Comparison of ENCODE assay signal across 17 mouse cellular contexts in the genomic region with DNA sequence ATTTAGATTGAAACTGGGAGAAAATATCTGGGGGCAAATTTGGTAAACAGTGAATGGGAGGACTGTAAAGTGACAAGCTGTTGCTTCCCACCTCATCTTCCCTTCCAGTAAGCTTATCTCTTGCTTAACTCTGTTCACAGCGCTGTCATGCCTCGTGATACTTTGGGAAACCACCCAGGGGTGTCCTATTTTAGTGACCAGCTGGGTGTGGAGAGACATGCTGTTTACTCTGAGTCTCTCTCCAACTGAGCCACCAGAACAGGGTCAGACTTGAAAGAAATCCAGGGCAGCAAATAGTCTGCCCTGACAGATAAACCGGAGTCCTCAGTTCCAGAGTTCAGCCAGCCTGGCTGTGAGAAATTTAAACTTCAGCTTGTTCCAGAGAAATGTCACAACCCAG.
DNase-seq lines count a peak whose midpoint lies in the region; ATAC-seq and TF ChIP-seq lines count a peak whose summit lies in the region.
"Had no signal": no experiment of that assay in that cellular context is flagged by ENCODE, and none has a peak within 500 bp of the region (broad histone marks: within the 10 kb centered on the region; RNA-seq: fewer than 3 reads in every experiment).

No protein-coding gene starts in this region.

- H3K27me3 ChIP-seq in heart, embryonic 10.5 days (ENCODE audit: insufficient read depth, poor library complexity, severe bottlenecking), result no peaks in the 10 kb centered on the region
- H3K27me3 ChIP-seq in lung, embryonic 16.5 days (ENCODE audit: control insufficient read depth, insufficient read depth, low read depth, low read length), result no peaks in the 10 kb centered on the region
- H3K27me3 ChIP-seq: embryonic facial prominence, embryonic 13.5 days; forebrain, embryonic 12.5 days; kidney, embryonic 15.5 days had no signal

- DNase-seq in heart, adult 11 months, result peak; percentile 96
- no peak for DNase-seq in heart, embryonic 10.5 days (ENCODE audit: low spot score)
- peak; percentile 12 to 54 for DNase-seq in gastrocnemius, adult 8-10 months (ENCODE audit: low spot score in 2 of 2)
- peak; percentile 31 to 40 for DNase-seq in heart, postnatal 36 days
- no peak for DNase-seq in layer of hippocampus, adult 2 months (ENCODE audit: low spot score in 2 of 2)
- DNase-seq in left cerebral cortex, adult 2 months (ENCODE audit: extremely low spot score in 1 of 2, low spot score in 2 of 2), result no peak
- DNase-seq in left cerebral cortex, adult 11 months (ENCODE audit: low spot score), result no peak
- DNase-seq: B cell, adult 2 months; cerebellum, adult 9-11 months; layer of hippocampus, adult 9-11 months; thymus, postnatal 4 days had no signal

- 34% methylated on average over 3 of the region's 3 CpGs for WGBS in heart, embryonic 10.5 days
- 36% methylated on average over 3 of the region's 3 CpGs for WGBS in lung, embryonic 16.5 days

- intact Hi-C loops in heart, postnatal 36 days (cut with DNase I), result no loop called here
- intact Hi-C loops in left cerebral cortex, adult 2 months (cut with DNase I), result no loop called here

- H3K4me1 ChIP-seq in heart, embryonic 10.5 days, result no peaks in the 10 kb centered on the region
- no peaks in the 10 kb centered on the region for H3K4me1 ChIP-seq in lung, embryonic 16.5 days (replicated peaks; ENCODE audit: control insufficient read depth, insufficient read depth, low read length)
- H3K4me1 ChIP-seq: embryonic facial prominence, embryonic 13.5 days; forebrain, embryonic 12.5 days; kidney, embryonic 15.5 days; limb, embryonic 10.5 days had no signal

- no peaks in the 10 kb centered on the region for H3K36me3 ChIP-seq in heart, embryonic 10.5 days
- H3K36me3 ChIP-seq in lung, embryonic 16.5 days (ENCODE audit: control insufficient read depth, insufficient read depth, low read length), result no peaks in the 10 kb centered on the region
- H3K36me3 ChIP-seq: embryonic facial prominence, embryonic 13.5 days; forebrain, embryonic 12.5 days; kidney, embryonic 15.5 days; limb, embryonic 10.5 days had no signal

- no peak overlapping the region for H3K4me2 ChIP-seq in lung, embryonic 16.5 days (ENCODE audit: low read depth, low read length)
- H3K4me2 ChIP-seq: embryonic facial prominence, embryonic 13.5 days; forebrain, embryonic 12.5 days; kidney, embryonic 15.5 days had no signal

- no peak overlapping the region for H3K27ac ChIP-seq in heart, embryonic 10.5 days
- no peak overlapping the region for H3K27ac ChIP-seq in lung, embryonic 16.5 days (ENCODE audit: low read length)
- no peak overlapping the region for H3K27ac ChIP-seq in layer of hippocampus, adult 2 months
- no peak overlapping the region for H3K27ac ChIP-seq in left cerebral cortex, adult 2 months
- H3K27ac ChIP-seq: embryonic facial prominence, embryonic 13.5 days; forebrain, embryonic 12.5 days; kidney, embryonic 15.5 days; limb, embryonic 10.5 days had no signal

- no peak overlapping the region for H3K9ac ChIP-seq in lung, embryonic 16.5 days (ENCODE audit: low read length)
- H3K9ac ChIP-seq: embryonic facial prominence, embryonic 13.5 days; forebrain, embryonic 12.5 days; kidney, embryonic 15.5 days had no signal

- no peak overlapping the region for H3K4me3 ChIP-seq in heart, embryonic 10.5 days
- H3K4me3 ChIP-seq in lung, embryonic 16.5 days (ENCODE audit: low read length), result no peak overlapping the region
- H3K4me3 ChIP-seq in layer of hippocampus, adult 2 months, result no peak overlapping the region
- H3K4me3 ChIP-seq in left cerebral cortex, adult 2 months, result no peak overlapping the region
- H3K4me3 ChIP-seq: embryonic facial prominence, embryonic 13.5 days; forebrain, embryonic 12.5 days; kidney, embryonic 15.5 days; limb, embryonic 10.5 days had no signal

- peak; percentile 93 for ATAC-seq in lung, embryonic 16.5 days (ENCODE audit: low read depth)
- ATAC-seq: hindbrain, embryonic 16.5 days had no signal

- TF ChIP-seq CTCF in layer of hippocampus, adult 2 months (conservative IDR thresholded peaks at IDR 0.05), result no peak
- no peak for TF ChIP-seq CTCF in left cerebral cortex, adult 2 months (IDR thresholded peaks at IDR 0.05)

- no peaks in the 10 kb centered on the region for H3K9me3 ChIP-seq in heart, embryonic 10.5 days
- H3K9me3 ChIP-seq in lung, embryonic 16.5 days (ENCODE audit: control insufficient read depth, low read length), result no peaks in the 10 kb centered on the region
- H3K9me3 ChIP-seq: embryonic facial prominence, embryonic 13.5 days; forebrain, embryonic 12.5 days; kidney, embryonic 15.5 days; limb, embryonic 10.5 days had no signal

Comparison
In these comparisons a context has a peak if more than half of its experiments do, and no peak if none do; other contexts are left out.
1. DNase-seq: peak in heart, adult 11 months (single experiment), gastrocnemius, adult 8-10 months (2 of 2) and heart, postnatal 36 days (2 of 2); none in heart, embryonic 10.5 days (single experiment), layer of hippocampus, adult 2 months (0 of 2), left cerebral cortex, adult 2 months (0 of 2) and left cerebral cortex, adult 11 months (single experiment).